Mouse (Mus musculus) erythroblast, embryonic 14.5 days (primary cell): Measurements from ENCODE around the gene Plekho1. TPM values are rescaled to one million over a fixed set of nuclear protein-coding genes. Genes with fewer than 3 reads are reported as not detected.
"Not testable (repeated sequence)": the region's sequence is repeated elsewhere in the genome, so short reads cannot be mapped to it uniquely, and the experiment has no call there.

Experiments used
- H3K27me3 ChIP-seq: 2 replicates; pipeline ENCODE4 v1.6.1; 2012; ENCODE audit warnings: inconsistent platforms; ENCODE audit not compliant: control insufficient read depth
- H3K36me3 ChIP-seq: 2 replicates; pipeline ENCODE4 v1.6.1; 2012; ENCODE audit warnings: mild to moderate bottlenecking, inconsistent platforms; ENCODE audit not compliant: control insufficient read depth
- H3K4me1 ChIP-seq: 2 replicates; pipeline ENCODE4 v1.6.1; 2012; ENCODE audit warnings: inconsistent platforms; ENCODE audit not compliant: control insufficient read depth
- H3K4me3 ChIP-seq: replicated peaks from 2 replicates; pipeline ENCODE3; 2012; ENCODE audit warnings: moderate library complexity, mild to moderate bottlenecking, inconsistent platforms
- H3K9me3 ChIP-seq: 2 replicates; pipeline ENCODE4 v1.6.1; 2012; ENCODE audit warnings: low read length, inconsistent platforms, mixed read lengths; ENCODE audit not compliant: control insufficient read depth
- GATA1 ChIP-seq: IDR thresholded peaks from 2 replicates; pipeline ENCODE4 v1.6.1; 2012; ENCODE audit warnings: low read length, inconsistent platforms, mixed read lengths
- TAL1 ChIP-seq: IDR thresholded peaks from 3 replicates; pipeline ENCODE4 v1.6.1; 2012; ENCODE audit warnings: low read length, inconsistent platforms, mixed read lengths
- polyA plus RNA-seq: library from polyadenylated mRNA; stranded (reverse); fragments of >175 nt; gene quantifications from 2 replicates; pipeline ENCODE4 v1.2.3, GENCODE M21; 2012

The Plekho1 gene
- polyA plus RNA-seq, 1 experiment = 4.4 TPM

DNA sequence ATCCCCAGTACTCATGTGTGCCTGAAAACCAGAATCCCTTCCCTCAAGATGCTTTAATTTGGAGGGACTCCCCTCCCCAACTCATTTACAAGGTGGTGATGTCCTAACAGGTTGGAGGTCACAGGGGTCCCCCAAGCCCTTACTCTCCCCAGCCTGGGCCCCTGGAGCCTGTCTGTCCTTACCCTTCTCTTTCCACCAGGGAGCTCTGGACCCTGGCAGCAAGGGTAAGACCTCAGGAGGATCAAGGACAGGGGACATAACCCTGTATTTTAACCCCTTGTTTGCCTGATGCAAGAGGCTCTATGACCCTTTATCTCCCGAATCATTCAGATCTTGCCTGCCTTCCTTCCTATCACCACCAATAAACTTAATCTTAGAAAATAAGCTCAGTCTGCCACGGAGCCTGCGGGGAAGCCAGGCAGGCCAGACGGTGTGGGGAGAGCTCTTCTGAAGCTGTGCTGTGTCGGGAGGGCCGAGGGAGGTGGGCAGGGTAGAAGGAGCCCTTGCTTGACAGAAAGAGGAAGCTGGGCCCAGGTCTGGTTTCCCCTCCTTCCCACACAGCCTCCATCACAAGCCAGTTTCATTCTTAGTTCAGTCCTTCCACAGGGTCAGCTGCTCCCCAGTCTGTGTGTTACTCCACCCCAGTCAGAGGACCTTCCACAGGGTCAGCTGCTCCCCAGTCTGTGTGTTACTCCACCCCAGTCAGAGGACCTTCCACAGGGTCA is 8.3 kb downstream of the Plekho1 start:
- Histone ChIP-seq H3K27me3 (peaks cover 45% of the 10 kb centered on the region), H3K36me3 (peaks cover 6% of the 10 kb centered on the region; the same call in 1 of the 2 replicates), H3K4me1 (peaks cover 13% of the 10 kb centered on the region), H3K4me3 (no peak overlapping the region), H3K9me3 (peaks cover 6% of the 10 kb centered on the region)
- TF ChIP-seq GATA1 = no peak
- TF ChIP-seq TAL1 = no peak

DNA sequence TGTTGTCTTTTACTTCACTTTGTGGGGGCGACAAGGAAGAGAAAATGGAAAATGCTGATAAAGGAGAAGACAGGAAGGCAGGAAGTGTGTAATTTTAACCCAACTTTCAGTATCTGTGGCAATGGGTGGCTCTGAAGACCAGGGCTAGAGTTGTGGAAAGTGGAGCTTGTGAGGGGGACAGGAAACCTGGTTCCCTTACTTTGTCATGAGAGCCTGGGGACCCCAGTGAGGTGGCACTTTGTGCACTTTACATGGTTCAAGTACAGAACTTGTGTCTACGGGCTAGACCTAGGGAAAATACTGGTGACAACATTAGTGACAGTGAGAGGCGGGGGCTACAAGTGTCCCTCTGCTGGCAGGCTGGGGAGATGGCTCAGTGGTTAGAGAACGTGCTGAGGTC is 8.8 kb downstream of the Plekho1 start:
- peaks cover 6% of the 10 kb centered on the region; the same call in 1 of the 2 replicates for H3K36me3 ChIP-seq
- TF ChIP-seq TAL1 = no peak
- no peak for TF ChIP-seq GATA1
- peaks cover 40% of the 10 kb centered on the region for H3K27me3 ChIP-seq
- H3K4me3 ChIP-seq = no peak overlapping the region
- peaks cover 6% of the 10 kb centered on the region for H3K9me3 ChIP-seq
- H3K4me1 ChIP-seq = peaks cover 13% of the 10 kb centered on the region

DNA sequence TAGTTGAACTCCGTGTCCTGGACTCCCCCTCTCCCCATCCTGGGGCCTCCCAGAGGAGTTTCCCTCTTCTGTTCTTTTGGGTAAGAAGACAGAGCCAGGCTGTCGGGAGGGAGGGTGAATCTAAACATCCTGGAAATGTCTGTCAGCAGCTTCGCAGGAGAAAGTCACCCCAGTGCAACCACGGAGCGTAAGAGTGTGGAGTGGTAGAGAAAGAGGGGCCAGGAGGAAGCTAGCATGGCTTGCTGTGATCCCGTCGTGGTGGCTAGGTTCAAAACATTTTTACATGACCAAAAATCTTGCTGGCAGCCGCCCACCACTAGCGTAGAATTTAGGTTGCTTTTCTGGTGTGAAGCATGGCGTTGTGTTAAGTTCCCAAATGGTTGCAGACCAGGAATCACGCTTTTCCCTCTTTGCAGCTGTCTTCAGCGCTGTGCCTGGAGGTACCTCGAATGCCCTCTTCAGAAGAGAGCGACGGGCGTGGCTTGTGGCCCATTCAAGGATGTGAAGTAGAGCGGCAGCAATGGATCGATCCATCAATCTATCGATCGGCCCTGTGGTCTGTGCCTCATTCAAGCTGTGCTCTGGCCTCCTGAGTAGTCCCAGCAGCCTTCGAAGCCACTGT is 9.7 kb downstream of the Plekho1 start:
- Histone ChIP-seq H3K9me3 (peaks cover 6% of the 10 kb centered on the region), H3K4me3 (no peak overlapping the region), H3K4me1 (peaks cover 13% of the 10 kb centered on the region), H3K36me3 (peaks cover 6% of the 10 kb centered on the region; the same call in 1 of the 2 replicates), H3K27me3 (peaks cover 42% of the 10 kb centered on the region)
- TF ChIP-seq GATA1 (no peak), TAL1 (no peak)

DNA sequence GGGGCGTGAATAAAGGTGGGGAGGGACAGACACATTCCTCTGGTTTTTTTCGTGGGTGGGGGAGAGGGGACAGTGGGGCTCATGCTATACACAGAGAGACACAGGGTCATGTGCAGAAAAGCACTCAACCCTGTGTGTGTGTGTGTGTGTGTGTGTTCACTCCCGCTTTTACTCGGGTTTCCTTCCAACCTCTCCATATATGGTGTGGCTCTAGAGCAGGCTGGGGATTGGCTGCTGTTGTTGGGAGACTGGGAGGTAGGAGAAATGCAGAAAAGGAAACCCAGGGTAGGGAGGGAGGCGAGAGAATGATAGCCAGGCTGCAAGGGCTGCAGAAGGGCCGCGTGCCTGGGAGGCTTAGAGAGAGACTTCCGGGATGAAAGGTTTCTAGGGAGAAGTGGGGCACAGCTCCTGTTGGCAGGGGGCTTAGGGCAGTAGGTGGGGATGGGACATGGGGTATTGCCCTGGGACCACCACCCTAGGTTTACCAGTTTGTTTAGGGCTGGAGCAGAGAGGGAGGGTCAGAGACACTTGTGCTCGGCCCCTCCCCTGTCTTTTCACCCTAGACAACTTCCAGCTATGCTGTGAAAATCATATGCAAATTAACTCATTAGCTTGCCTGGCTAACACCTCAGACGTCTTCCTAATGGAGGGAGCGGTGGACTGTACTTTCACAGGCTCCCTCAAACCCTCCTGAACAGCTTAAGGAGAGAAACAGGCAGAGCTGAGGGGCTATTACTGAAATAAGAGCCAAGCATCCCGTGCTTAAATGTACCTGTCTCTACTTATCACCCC is 10.4 kb downstream of the Plekho1 start:
- TF ChIP-seq TAL1 = no peak
- TF ChIP-seq GATA1 = no peak
- peaks cover 6% of the 10 kb centered on the region for H3K9me3 ChIP-seq
- H3K4me1 ChIP-seq = peaks cover 13% of the 10 kb centered on the region
- H3K27me3 ChIP-seq = peaks cover 42% of the 10 kb centered on the region
- peaks cover 6% of the 10 kb centered on the region; the same call in 1 of the 2 replicates for H3K36me3 ChIP-seq
- no peak overlapping the region for H3K4me3 ChIP-seq

DNA sequence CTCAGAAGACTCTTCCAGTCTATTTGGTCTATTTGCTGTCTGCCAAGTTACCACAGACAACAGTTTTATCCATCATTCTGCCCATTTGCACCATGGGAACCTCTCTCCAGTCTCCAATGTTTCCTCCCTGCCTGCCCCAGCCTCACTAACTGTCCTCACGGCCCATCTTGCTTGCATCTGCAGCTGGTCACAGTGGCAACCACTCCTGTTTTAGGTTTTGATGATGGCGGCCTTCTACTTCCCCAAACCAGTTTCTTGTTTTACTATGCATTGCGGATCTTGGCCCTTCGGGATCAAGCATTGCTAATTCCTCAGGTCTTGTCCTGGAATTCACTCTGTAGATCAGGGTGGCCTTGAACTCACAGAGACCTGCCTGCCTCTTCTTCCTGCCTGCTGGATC is 13.7 kb downstream of the Plekho1 start:
- Histone ChIP-seq H3K9me3 (peaks cover 6% of the 10 kb centered on the region), H3K27me3 (peaks cover 35% of the 10 kb centered on the region), H3K4me1 (peaks cover 17% of the 10 kb centered on the region), H3K36me3 (no peaks in the 10 kb centered on the region), H3K4me3 (no peak overlapping the region)
- TF ChIP-seq GATA1 (no peak), TAL1 (no peak)

DNA sequence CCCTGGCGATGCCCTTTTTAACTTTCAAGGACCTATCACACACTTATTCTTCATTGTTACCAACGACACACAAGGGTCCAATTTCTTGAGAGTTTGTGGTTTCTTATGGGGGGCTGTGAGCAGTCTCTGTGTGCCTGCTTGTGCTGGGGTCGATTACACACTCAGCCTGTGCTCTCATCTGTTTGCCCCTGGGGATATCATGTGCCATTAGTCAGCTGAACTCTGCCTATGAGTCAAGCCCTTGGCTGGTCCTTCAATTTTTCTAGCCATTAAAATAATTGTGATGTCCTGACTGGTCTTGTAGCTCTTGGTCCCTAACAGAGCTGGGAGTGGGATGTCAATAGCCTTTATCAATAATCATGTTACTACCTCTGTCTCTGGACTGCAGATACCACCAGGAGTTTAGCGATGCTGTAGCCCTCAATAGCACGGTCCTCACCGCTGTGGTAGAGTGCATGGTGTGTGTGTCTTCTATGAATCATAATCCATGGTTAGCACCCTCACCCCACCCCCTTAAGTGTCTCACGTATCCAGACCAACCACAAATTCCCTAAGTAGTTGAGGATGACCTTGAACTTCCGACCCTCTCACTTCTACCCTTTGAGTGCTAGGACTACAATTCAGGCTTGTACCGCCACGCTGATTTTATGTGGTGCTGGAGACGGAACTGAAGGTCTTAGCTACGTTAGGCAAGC is 15.4 kb downstream of the Plekho1 start:
- peaks cover 6% of the 10 kb centered on the region for H3K9me3 ChIP-seq
- TF ChIP-seq TAL1 (no peak), GATA1 (no peak)
- no peaks in the 10 kb centered on the region for H3K36me3 ChIP-seq
- peaks cover 22% of the 10 kb centered on the region for H3K27me3 ChIP-seq
- peaks cover 6% of the 10 kb centered on the region for H3K4me1 ChIP-seq
- H3K4me3 ChIP-seq = no peak overlapping the region

DNA sequence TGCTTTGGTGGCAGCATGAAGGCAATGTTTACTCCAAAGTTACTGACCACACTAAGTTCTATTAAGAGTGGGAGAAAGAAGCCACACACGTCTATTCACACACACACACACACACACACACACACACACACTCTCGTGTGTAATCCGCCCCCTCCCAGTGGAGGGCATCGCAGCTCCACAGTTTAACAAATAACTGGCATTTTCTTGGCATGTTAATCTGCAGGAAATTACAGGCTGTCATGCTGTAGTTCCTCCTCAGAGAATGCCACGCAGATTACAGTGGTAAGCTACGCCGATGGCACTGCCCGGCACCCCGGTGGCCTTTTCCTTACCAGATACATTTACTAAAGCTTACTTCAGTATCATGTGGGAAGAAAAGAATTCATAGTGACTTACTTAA is 17.5 kb downstream of the Plekho1 start:
- Histone ChIP-seq H3K36me3 (no peaks in the 10 kb centered on the region), H3K4me1 (peaks cover 4% of the 10 kb centered on the region; the same call in 1 of the 2 replicates), H3K27me3 (peaks cover 26% of the 10 kb centered on the region), H3K4me3 (no peak overlapping the region), H3K9me3 (no peaks in the 10 kb centered on the region)
- TF ChIP-seq GATA1 = no peak
- no peak for TF ChIP-seq TAL1

DNA sequence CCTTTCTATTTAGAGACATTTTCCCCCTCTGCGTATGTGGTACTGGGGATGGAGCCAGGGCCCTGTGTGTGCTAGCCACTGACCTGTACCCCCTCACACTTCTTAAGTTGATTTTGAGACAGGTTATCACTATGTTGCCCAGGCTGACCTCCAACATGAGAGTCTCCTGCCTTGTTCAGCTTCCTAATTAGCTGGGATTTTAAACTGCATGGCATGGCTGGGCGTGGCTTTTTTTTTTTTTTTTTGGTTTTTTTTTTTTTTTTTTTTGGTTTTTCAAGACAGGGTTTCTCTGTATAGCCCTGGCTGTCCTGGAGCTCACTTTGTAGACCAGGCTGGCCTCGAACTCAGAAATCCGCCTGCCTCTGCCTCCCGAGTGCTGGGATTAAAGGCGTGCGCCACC is 18.2 kb downstream of the Plekho1 start:
- peaks cover 33% of the 10 kb centered on the region for H3K27me3 ChIP-seq
- H3K4me1 ChIP-seq, H3K4me3 ChIP-seq, H3K9me3 ChIP-seq, H3K36me3 ChIP-seq: not testable (repeated sequence)

DNA sequence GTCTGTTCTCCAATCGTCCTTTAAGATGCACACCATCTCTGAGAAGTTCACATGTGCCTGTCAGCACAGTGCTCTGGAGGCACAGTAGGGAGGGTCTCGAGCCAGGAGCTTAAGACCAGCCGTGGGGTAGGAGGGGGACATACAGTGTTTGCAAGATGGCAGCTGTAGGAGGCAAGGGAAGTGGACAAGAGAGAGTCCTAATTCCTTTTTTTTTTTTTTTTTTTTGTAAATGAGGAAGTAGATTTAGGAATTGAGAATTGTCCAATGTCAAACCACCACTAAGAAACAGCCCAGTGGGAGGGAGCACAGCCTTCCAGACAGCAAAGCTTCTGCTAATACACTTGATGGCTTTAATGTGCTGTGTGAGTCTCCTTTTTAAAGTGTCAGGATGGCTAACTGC is 18.7 kb downstream of the Plekho1 start:
- peaks cover 38% of the 10 kb centered on the region for H3K27me3 ChIP-seq
- no peaks in the 10 kb centered on the region for H3K36me3 ChIP-seq
- peaks cover 4% of the 10 kb centered on the region for H3K4me1 ChIP-seq
- H3K4me3 ChIP-seq = no peak overlapping the region
- TF ChIP-seq TAL1 = no peak
- no peak for TF ChIP-seq GATA1
- H3K9me3 ChIP-seq = no peaks in the 10 kb centered on the region
